Mouse (Mus musculus) forebrain, postnatal 0 days (tissue): ENCODE data around the gene Copb1. TPM values are rescaled to one million over a fixed set of nuclear protein-coding genes. Genes with fewer than 3 reads are reported as not detected.
A peak's percentile ranks its signal among the peaks of the same experiment; 100 is the strongest.
"Not testable (repeated sequence)": the region's sequence is repeated elsewhere in the genome, so short reads cannot be mapped to it uniquely, and the experiment has no call there.

Experiments
- ATAC-seq: fragments of 200-750 bp; cut with Nextera tagmentation; 2 replicates; pipeline ENCODE4 v1.8.0; 2017; ENCODE audit warnings: mild to moderate bottlenecking, moderate library complexity
- DNase-seq: peaks from one replicate; pipeline ENCODE4 v3.0.0-alpha.2; 2015
- H3K27ac ChIP-seq: fragments of 300-500 bp; sonication (generic); 2 replicates; pipeline ENCODE4 v1.5.1; 2014; ENCODE audit warnings: low read depth, mild to moderate bottlenecking, antibody characterized with exemption, low read length, moderate library complexity, mixed read lengths
- H3K27me3 ChIP-seq: fragments of 300-500 bp; sonication (generic); 2 replicates; pipeline ENCODE4 v1.6.1; 2014; ENCODE audit warnings: mild to moderate bottlenecking, low read length, mixed read lengths; ENCODE audit not compliant: insufficient read depth
- H3K36me3 ChIP-seq: fragments of 300-500 bp; sonication (generic); 2 replicates; pipeline ENCODE4 v1.6.1; 2014; ENCODE audit warnings: mild to moderate bottlenecking, moderate library complexity; ENCODE audit not compliant: insufficient read depth
- H3K4me1 ChIP-seq: fragments of 300-500 bp; sonication (generic); 2 replicates; pipeline ENCODE4 v1.6.1; 2014; ENCODE audit warnings: antibody characterized with exemption; ENCODE audit not compliant: insufficient read depth
- H3K4me2 ChIP-seq: fragments of 300-500 bp; sonication (generic); 2 replicates; pipeline ENCODE4 v1.6.1; 2014; ENCODE audit warnings: low read depth, mild to moderate bottlenecking, moderate library complexity
- H3K4me3 ChIP-seq: fragments of 300-500 bp; sonication (generic); 2 replicates; pipeline ENCODE4 v1.5.1; 2014; ENCODE audit warnings: low read depth, low read length, mixed read lengths
- H3K9ac ChIP-seq: fragments of 300-500 bp; sonication (generic); 2 replicates; pipeline ENCODE4 v1.6.1; 2014; ENCODE audit warnings: mild to moderate bottlenecking
- H3K9me3 ChIP-seq: fragments of 300-500 bp; sonication (generic); 2 replicates; pipeline ENCODE4 v1.6.1; 2016; ENCODE audit warnings: low read length
- CTCF ChIP-seq: sonication (generic); IDR thresholded peaks from 2 replicates; pipeline ENCODE4 v1.5.1; 2016; ENCODE audit warnings: antibody characterized with exemption, control low read depth, low read depth
- WGBS: fragments of 180-500 bp; shearing (Covaris S2); extraction: QIAGEN DNeasy Blood & Tissue Kit; methylation state at CpG from one replicate; pipeline ENCODE4 v1.1.7; 2014; 5-methylcytosine and 5-hydroxymethylcytosine counted together
- polyA plus RNA-seq: library from polyadenylated mRNA; unstranded; fragments of >200 nt; fragmentation: Nextera tagmentation; extraction: Ambion mirVana; gene quantifications from 2 replicates; pipeline ENCODE4 v1.2.1, GENCODE M21; 2015
- total RNA-seq: library from RNA; depleted of rRNA; stranded (reverse); fragments of >200 nt; gene quantifications from 2 replicates; pipeline ENCODE4 v1.2.3, GENCODE M21; 2014

Copb1 gene
- total and polyA plus RNA-seq, 2 experiments from 2014 or later, result 67.3 to 68.2 TPM

- H3K9me3 ChIP-seq, result no peaks in the 10 kb centered on the region
- TF ChIP-seq CTCF, result no peak
- no peak overlapping the region for H3K4me3 ChIP-seq
- no peak overlapping the region for H3K9ac ChIP-seq
- no peak overlapping the region for H3K27ac ChIP-seq
- WGBS, result 87% methylated on average over 5 of the region's 5 CpGs
- no peaks in the 10 kb centered on the region for H3K27me3 ChIP-seq
- H3K4me1 ChIP-seq, result peaks cover 4% of the 10 kb centered on the region
- no peak overlapping the region for H3K4me2 ChIP-seq
- H3K36me3 ChIP-seq, result no peaks in the 10 kb centered on the region
- DNase-seq (no peak), ATAC-seq (no peak)
These were observed 51.5 kb downstream of the Copb1 start for GRCm38 (mm10) chr7:114202972-114203404.

GRCm38 (mm10) chr7:114200651-114201050 is 53.9 kb downstream of the Copb1 start:
- no peak overlapping the region for H3K9ac ChIP-seq
- no peak overlapping the region for H3K4me2 ChIP-seq
- H3K4me3 ChIP-seq, result no peak overlapping the region
- no peaks in the 10 kb centered on the region for H3K27me3 ChIP-seq
- peak; percentile 67 for DNase-seq
- peak; percentile 93 for ATAC-seq
- no peaks in the 10 kb centered on the region for H3K36me3 ChIP-seq
- 69% methylated on average over 2 of the region's 2 CpGs for WGBS
- TF ChIP-seq CTCF, result no peak
- H3K4me1 ChIP-seq, result peaks cover 4% of the 10 kb centered on the region
- no peaks in the 10 kb centered on the region for H3K9me3 ChIP-seq
- peak overlapping the region; percentile 67 for H3K27ac ChIP-seq

DNA sequence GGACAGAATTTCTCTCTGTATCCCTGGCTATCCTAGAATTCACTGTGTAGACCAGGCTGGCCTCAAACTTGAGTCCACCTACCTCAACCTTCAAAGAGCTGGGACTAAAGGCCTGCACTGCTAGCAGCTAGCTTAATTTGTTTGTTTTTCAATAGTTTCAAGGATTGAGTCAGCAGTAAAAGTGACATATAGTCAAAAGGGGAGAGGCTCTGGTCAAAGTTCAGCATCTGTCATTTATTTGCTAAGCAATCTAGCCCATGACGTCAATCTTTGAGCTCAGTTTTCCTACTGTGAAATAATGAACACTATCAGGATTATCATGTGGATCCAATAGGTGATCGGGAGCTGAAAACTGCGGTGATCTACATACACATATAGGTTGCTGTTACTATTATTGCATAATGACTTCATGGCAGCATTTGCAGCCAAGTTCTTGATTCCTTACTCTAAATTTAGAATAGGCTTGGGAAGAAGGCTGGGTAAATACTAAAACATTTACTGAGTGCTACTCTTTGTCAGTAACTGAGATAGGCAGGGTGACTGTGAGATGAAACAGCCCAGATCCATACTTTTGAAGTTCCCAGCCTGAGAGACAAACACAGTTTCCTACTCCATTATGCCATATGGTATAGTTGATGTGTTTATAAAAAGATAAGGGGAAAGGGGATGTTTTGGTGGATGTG is 54.9 kb downstream of the Copb1 start:
- ATAC-seq (no peak), DNase-seq (no peak)
- Histone ChIP-seq H3K4me1 (peaks cover 4% of the 10 kb centered on the region), H3K9ac (no peak overlapping the region), H3K27ac (0 out of 2 replicates have a peak overlapping the region, but pooled peaks have one; percentile 15), H3K27me3 (no peaks in the 10 kb centered on the region), H3K9me3 (no peaks in the 10 kb centered on the region), H3K36me3 (no peaks in the 10 kb centered on the region), H3K4me2 (no peak overlapping the region), H3K4me3 (no peak overlapping the region)
- 82% methylated on average over 3 of the region's 3 CpGs for WGBS
- TF ChIP-seq CTCF, result no peak

DNA sequence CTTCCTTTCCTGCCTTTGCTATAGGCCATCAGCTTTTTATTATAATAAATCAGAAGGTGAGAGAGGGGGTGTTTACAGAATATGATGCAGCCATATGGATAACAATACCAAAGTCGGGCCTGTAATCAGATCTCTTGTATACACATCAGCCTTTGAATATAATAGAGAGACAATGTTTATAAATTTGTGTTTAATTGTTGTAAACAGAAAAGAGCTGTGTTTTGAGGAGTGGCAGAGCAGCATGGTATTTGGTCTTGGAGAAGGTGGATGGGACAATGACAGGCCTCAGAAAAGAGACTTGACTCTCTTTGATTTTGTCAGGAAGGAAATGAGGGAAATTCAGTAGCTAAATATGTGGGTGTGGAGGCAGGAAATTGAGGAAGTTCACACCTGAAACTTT is 56.3 kb downstream of the Copb1 start:
- no peak for TF ChIP-seq CTCF
- DNase-seq, result no peak
- H3K36me3 ChIP-seq, result no peaks in the 10 kb centered on the region
- H3K27ac ChIP-seq, result no peak overlapping the region
- H3K4me3 ChIP-seq, result no peak overlapping the region
- no peak overlapping the region for H3K4me2 ChIP-seq
- ATAC-seq, result no peak
- peaks cover 4% of the 10 kb centered on the region for H3K4me1 ChIP-seq
- no peak overlapping the region for H3K9ac ChIP-seq
- H3K9me3 ChIP-seq, result no peaks in the 10 kb centered on the region
- no peaks in the 10 kb centered on the region for H3K27me3 ChIP-seq
- 84% methylated on average over 1 of the region's 1 CpGs for WGBS

DNA sequence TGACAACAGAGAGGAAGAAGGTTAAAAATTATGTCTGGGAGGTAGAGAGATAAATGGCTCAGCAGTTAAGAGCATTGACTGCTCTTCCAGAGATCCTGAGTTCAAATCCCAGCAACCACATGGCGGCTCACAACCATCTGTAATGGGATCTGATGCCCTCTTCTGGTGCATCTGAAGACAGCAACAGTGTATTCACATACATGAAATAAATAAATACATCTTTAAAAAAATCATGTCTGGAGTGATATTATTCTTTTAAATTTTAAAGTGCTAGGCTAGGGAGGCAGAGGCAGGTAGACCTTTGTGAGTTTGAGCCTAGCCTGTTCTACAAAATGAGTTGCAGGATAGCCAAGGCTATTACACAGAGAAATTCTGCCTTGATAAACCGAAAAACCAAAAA is 57.9 kb downstream of the Copb1 start:
- ATAC-seq, result not testable (repeated sequence)

DNA sequence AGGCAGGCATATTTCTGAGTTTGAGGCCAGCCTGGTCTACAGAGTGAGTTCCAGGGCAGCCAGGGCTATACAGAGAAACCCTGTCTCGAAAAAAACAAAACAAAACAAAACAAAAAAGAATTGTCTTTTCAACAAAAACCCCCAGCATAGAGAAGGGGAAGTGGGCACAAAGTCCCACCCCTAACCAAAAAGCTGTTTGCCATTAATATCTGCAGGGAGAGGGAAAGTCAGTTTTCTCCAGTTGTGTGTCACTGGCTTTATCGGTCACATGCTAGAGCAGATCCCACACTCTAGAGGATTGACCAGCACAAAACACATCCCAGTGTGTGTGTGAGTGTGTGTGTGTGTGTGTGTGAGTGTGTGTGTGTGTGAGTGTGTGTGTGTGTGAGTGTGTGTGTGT is 59.7 kb downstream of the Copb1 start:
- not testable (repeated sequence) for H3K4me1 ChIP-seq, ATAC-seq, H3K9me3 ChIP-seq, DNase-seq, H3K4me2 ChIP-seq, H3K9ac ChIP-seq, H3K27ac ChIP-seq, H3K36me3 ChIP-seq, H3K4me3 ChIP-seq, H3K27me3 ChIP-seq
- WGBS, result 84% methylated on average over 2 of the region's 2 CpGs

More for the DNA sequence above, 57.9 kb downstream of the Copb1 start:
- not testable (repeated sequence) for H3K9ac ChIP-seq, DNase-seq, H3K4me3 ChIP-seq, H3K36me3 ChIP-seq, H3K9me3 ChIP-seq, H3K27me3 ChIP-seq, H3K4me2 ChIP-seq, H3K27ac ChIP-seq, H3K4me1 ChIP-seq
- 82% methylated on average over 2 of the region's 2 CpGs for WGBS

DNA sequence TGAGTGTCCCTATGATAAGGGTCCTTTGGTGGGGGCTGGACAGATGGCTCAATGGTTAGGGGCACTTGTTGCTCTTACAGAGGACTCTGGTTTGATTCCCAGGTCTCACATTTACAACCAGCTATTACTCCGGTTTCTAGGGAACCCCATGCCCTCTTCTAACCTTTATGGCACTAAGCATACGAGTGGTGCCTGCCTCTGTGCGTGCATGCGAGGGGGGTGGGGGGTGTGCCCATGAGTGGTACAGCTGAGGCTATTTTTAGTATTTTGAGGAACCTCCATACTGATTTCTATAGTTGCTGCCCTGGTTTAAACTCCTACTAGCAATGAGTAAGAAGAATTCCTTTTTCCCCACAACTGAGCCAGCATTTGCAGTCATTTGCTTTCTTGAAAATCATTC is 60.3 kb downstream of the Copb1 start:
- ATAC-seq (no peak), DNase-seq (no peak)
- H3K4me2 ChIP-seq, result no peak overlapping the region
- H3K27ac ChIP-seq, result no peak overlapping the region
- H3K36me3 ChIP-seq, result no peaks in the 10 kb centered on the region
- no peak overlapping the region for H3K9ac ChIP-seq
- no peaks in the 10 kb centered on the region for H3K9me3 ChIP-seq
- H3K4me3 ChIP-seq, result no peak overlapping the region
- TF ChIP-seq CTCF, result no peak
- H3K4me1 ChIP-seq, result no peaks in the 10 kb centered on the region
- 89% methylated on average over 4 of the region's 4 CpGs for WGBS
- no peaks in the 10 kb centered on the region for H3K27me3 ChIP-seq
